Mouse (Mus musculus): ENCODE measurements at regions not wholly inside any gene's neighbourhood (a gene's known extent, or its start where the extent isn't known, plus 50 kb on each side); places are given as distances from the start of the nearest gene placed in this dataset.

DNA sequence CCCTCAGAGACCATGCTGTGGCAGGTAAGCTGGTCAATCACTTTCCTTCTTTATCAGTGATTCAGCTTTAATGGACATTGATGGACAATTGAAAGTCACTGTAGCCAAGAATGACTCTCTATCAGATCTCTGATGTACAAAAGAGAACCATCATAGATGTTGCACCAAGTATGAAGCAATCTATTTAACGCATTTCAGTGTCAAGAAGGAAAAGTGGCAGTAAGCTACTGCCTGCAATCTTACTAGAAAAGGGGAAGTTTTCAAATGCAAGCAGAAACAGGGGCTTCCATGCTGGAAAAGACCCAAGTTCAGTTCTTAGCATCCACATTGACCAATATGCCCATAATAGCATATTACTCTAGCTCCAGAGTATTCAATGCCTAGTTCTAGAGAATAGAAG, 319.7 kb upstream of the Pitrm1 start:
- TF ChIP-seq CTCF (IDR thresholded peaks at IDR 0.05; ENCODE audit: extremely low read depth, insufficient read length, insufficient replicate concordance, low read depth, low read length) (no peak), POLR2A (IDR thresholded peaks at IDR 0.05; ENCODE audit: low read depth, low read length) (no peak)
